Comparison of ENCODE assay signal across 16 mouse cellular contexts in genomic region chr7:44271309-44271708, GRCm38 (mm10). TPM values are rescaled to one million over a fixed set of nuclear protein-coding genes. Genes with fewer than 3 reads are reported as not detected.
DNase-seq lines count a peak whose midpoint lies in the region; ATAC-seq and TF ChIP-seq lines count a peak whose summit lies in the region.
"Had no signal": no experiment of that assay in that cellular context is flagged by ENCODE, and none has a peak within 500 bp of the region (broad histone marks: within the 10 kb centered on the region; RNA-seq: fewer than 3 reads in every experiment).

No protein-coding gene starts in this region.

- peaks cover 3% of the 10 kb centered on the region; the same call in 1 of the 2 replicates for H3K27me3 ChIP-seq in kidney, embryonic 16.5 days (ENCODE audit: insufficient read depth, low read length)
- peaks cover 28% of the 10 kb centered on the region for H3K27me3 ChIP-seq in CH12.LX (replicated peaks)
- no peaks in the 10 kb centered on the region for H3K27me3 ChIP-seq in MEL (ENCODE audit: control insufficient read depth in 1 of 2, insufficient read depth in 2 of 2, low read length in 2 of 2)
- peaks cover 4% of the 10 kb centered on the region; the same call in 1 of the 2 replicates for H3K27me3 ChIP-seq in midbrain, embryonic 15.5 days (replicated peaks)

- no peak overlapping the region for H3K9ac ChIP-seq in kidney, embryonic 16.5 days (replicated peaks; ENCODE audit: low read length)
- no peak overlapping the region for H3K9ac ChIP-seq in CH12.LX (ENCODE audit: insufficient read depth, low read depth)
- no peak overlapping the region for H3K9ac ChIP-seq in MEL (ENCODE audit: control insufficient read depth, low read depth, low read length, poor library complexity, severe bottlenecking)
- no peak overlapping the region for H3K9ac ChIP-seq in midbrain, embryonic 15.5 days
- H3K9ac ChIP-seq: liver, embryonic 14.5 days had no signal

- intact Hi-C loops in left cerebral cortex, adult 2 months (cut with DNase I): no loop called here

- in situ Hi-C loops in CH12.LX (cut with MboI; ENCODE audit: low pct_ligation_motif_present, low pct_unique_long_range_greater_than_20kb, low sequenced_read_pairs): no loop called here

- no peak overlapping the region for H3K4me2 ChIP-seq in kidney, embryonic 16.5 days (replicated peaks; ENCODE audit: low read depth, low read length)
- H3K4me2 ChIP-seq in CH12.LX (ENCODE audit: insufficient read depth, low read depth, poor library complexity, severe bottlenecking): no peak overlapping the region
- no peak overlapping the region for H3K4me2 ChIP-seq in midbrain, embryonic 15.5 days

- H3K27ac ChIP-seq in kidney, embryonic 16.5 days (ENCODE audit: low read length): no peak overlapping the region
- no peak overlapping the region for H3K27ac ChIP-seq in CH12.LX (ENCODE audit: insufficient read depth, low read depth)
- H3K27ac ChIP-seq in MEL (ENCODE audit: control insufficient read depth, low read depth, low read length): no peak overlapping the region
- H3K27ac ChIP-seq in midbrain, embryonic 15.5 days: no peak overlapping the region
- H3K27ac ChIP-seq in left cerebral cortex, adult 2 months: no peak overlapping the region
- H3K27ac ChIP-seq: liver, embryonic 14.5 days had no signal

- H3K4me1 ChIP-seq in kidney, embryonic 16.5 days (ENCODE audit: insufficient read depth, low read length): no peaks in the 10 kb centered on the region
- H3K4me1 ChIP-seq in CH12.LX (ENCODE audit: control insufficient read depth in 1 of 2, insufficient read depth in 2 of 2) (no peaks in the 10 kb centered on the region; a peak in 1 of 4 replicates), MEL (ENCODE audit: control insufficient read depth in 1 of 2, insufficient read depth in 2 of 2, low read length in 2 of 2) (no peaks in the 10 kb centered on the region)
- H3K4me1 ChIP-seq in midbrain, embryonic 15.5 days: no peaks in the 10 kb centered on the region
- H3K4me1 ChIP-seq: megakaryocyte, embryonic 14.5 days had no signal

- ATAC-seq in kidney, embryonic 16.5 days (ENCODE audit: low FRiP score, low TSS enrichment): no peak
- ATAC-seq in midbrain, embryonic 15.5 days (replicated peaks): peak; percentile 68

- DNase-seq in kidney, adult 9 months: peak; percentile 24
- DNase-seq in CH12.LX (ENCODE audit: extremely low read depth) (peak; percentile 25), MEL (ENCODE audit: low read depth, low spot score) (peak; percentile 69)
- no peak for DNase-seq in layer of hippocampus, postnatal 14 days (ENCODE audit: low spot score in 2 of 2)
- DNase-seq in cerebellum, adult 11-12 months: no peak
- no peak for DNase-seq in left cerebral cortex, adult 2 months (ENCODE audit: extremely low spot score in 1 of 2, low spot score in 2 of 2)
- DNase-seq: gastrocnemius, postnatal 25 days; heart, postnatal 4 days; kidney, postnatal 25 days had no signal

- TF ChIP-seq CTCF in CH12.LX (conservative IDR thresholded peaks at IDR 0.05 in 1 of 2, IDR thresholded peaks at IDR 0.05 in 1 of 2; ENCODE audit: low read depth in 2 of 2, low read length in 2 of 2) (no peak), MEL (IDR thresholded peaks at IDR 0.05 in 2 of 3, conservative IDR thresholded peaks at IDR 0.05 in 1 of 3; ENCODE audit: control insufficient read depth in 1 of 3, insufficient read depth in 1 of 3, low read depth in 2 of 3, low read length in 3 of 3, poor library complexity in 1 of 3, severe bottlenecking in 1 of 3) (no peak)
- no peak for TF ChIP-seq CTCF in left cerebral cortex, adult 2 months (IDR thresholded peaks at IDR 0.05)

- H3K4me3 ChIP-seq in kidney, embryonic 16.5 days (ENCODE audit: low read length): no peak overlapping the region
- H3K4me3 ChIP-seq in CH12.LX (replicated peaks in 1 of 3; ENCODE audit: low read depth in 2 of 3, low read length in 2 of 3, poor library complexity in 1 of 3) (no peak overlapping the region), MEL (ENCODE audit: control insufficient read depth in 1 of 2, insufficient read depth in 1 of 2, low read depth in 2 of 2, low read length in 2 of 2) (no peak overlapping the region)
- H3K4me3 ChIP-seq in midbrain, embryonic 15.5 days: no peak overlapping the region
- no peak overlapping the region for H3K4me3 ChIP-seq in left cerebral cortex, adult 2 months
- H3K4me3 ChIP-seq: megakaryocyte, embryonic 14.5 days had no signal

- no peaks in the 10 kb centered on the region for H3K36me3 ChIP-seq in kidney, embryonic 16.5 days (ENCODE audit: insufficient read depth, low read length)
- H3K36me3 ChIP-seq in CH12.LX (replicated peaks in 1 of 2; ENCODE audit: control insufficient read depth in 1 of 2, insufficient read depth in 1 of 2, low read length in 1 of 2) (no peaks in the 10 kb centered on the region), MEL (ENCODE audit: control insufficient read depth in 1 of 2, insufficient read depth in 2 of 2, low read length in 2 of 2) (no peaks in the 10 kb centered on the region)
- no peaks in the 10 kb centered on the region for H3K36me3 ChIP-seq in midbrain, embryonic 15.5 days (replicated peaks)

- H3K9me3 ChIP-seq in kidney, embryonic 16.5 days (ENCODE audit: low read length): no peaks in the 10 kb centered on the region
- H3K9me3 ChIP-seq in CH12.LX (replicated peaks; ENCODE audit: low read length): no peaks in the 10 kb centered on the region
- H3K9me3 ChIP-seq in MEL (replicated peaks; ENCODE audit: insufficient read depth, low read length): no peaks in the 10 kb centered on the region
- no peaks in the 10 kb centered on the region for H3K9me3 ChIP-seq in midbrain, embryonic 15.5 days

- TF ChIP-seq EP300 in CH12.LX (IDR thresholded peaks at IDR 0.05; ENCODE audit: low read length) (no peak), MEL (IDR thresholded peaks at IDR 0.05; ENCODE audit: low read depth in 1 of 2, low read length in 2 of 2) (no peak)

- WGBS in kidney, embryonic 16.5 days: 78% methylated on average over 2 of the region's 2 CpGs
- 72% methylated on average over 2 of the region's 2 CpGs for WGBS in midbrain, embryonic 15.5 days

- dilution Hi-C loops in CH12.LX (cut with MboI; ENCODE audit: extremely low pct_ligation_motif_present, extremely low pct_unique_long_range_greater_than_20kb, low sequenced_read_pairs): no loop called here

- TF ChIP-seq RAD21 in CH12.LX (IDR thresholded peaks at IDR 0.05; ENCODE audit: low read depth, low read length): no peak
- TF ChIP-seq RAD21 in MEL (IDR thresholded peaks at IDR 0.05; ENCODE audit: low read depth, low read length): no peak

- H3K79me2 ChIP-seq in CH12.LX (replicated peaks; ENCODE audit: control insufficient read depth, extremely low read depth, insufficient read depth, poor library complexity, severe bottlenecking) (no peaks in the 10 kb centered on the region), MEL (ENCODE audit: control insufficient read depth, insufficient read depth, low read length, poor library complexity) (no peaks in the 10 kb centered on the region)

- TF ChIP-seq POLR2A in CH12.LX (IDR thresholded peaks at IDR 0.05; ENCODE audit: low read depth, low read length): no peak
- TF ChIP-seq POLR2A in MEL (IDR thresholded peaks at IDR 0.05; ENCODE audit: control insufficient read depth in 1 of 2, insufficient read depth in 1 of 2, low read depth in 1 of 2, low read length in 2 of 2, poor library complexity in 1 of 2): no peak

RNA-seq across cellular contexts. Expression of gene Gm15517, which starts 10.1 kb away (rescaled TPM):
- not detected in 2 replicates for polyA plus RNA-seq in kidney, embryonic 16.5 days (2015; fragmentation: Nextera tagmentation; extraction: Ambion mirVana)
- total RNA-seq in CH12.LX (2012; rRNA removed) (not detected in 2 replicates), CH12.LX (2014; rRNA removed) (not detected in 2 replicates), MEL (2012; rRNA removed) (not detected in 2 replicates)
- polyA plus RNA-seq in CH12.LX (2012; ENCODE audit: insufficient read length, low read depth) (not detected in 2 replicates), MEL (2012; ENCODE audit: insufficient read depth in 1 of 2, insufficient read length in 2 of 2, low read depth in 1 of 2, low replicate concordance in 2 of 2, missing spikeins in 1 of 2) (not detected)
- not detected in 2 replicates for polyA plus RNA-seq in midbrain, embryonic 15.5 days (2015; fragmentation: Nextera tagmentation; extraction: Ambion mirVana)
- not detected for total RNA-seq in layer of hippocampus, postnatal 14 days (2021)
- total RNA-seq in left cerebral cortex, adult 2 months (2021): not detected
- total RNA-seq: common myeloid progenitor, adult 5-6 weeks; gastrocnemius, postnatal 25 days; heart, postnatal 4 days; left cerebral cortex, adult 8-10 months had no signal
- polyA plus RNA-seq: liver, embryonic 14.5 days; small intestine, adult 2 months had no signal

RNA-seq across cellular contexts. Expression of gene Acp4, which starts 14.1 kb away (rescaled TPM):
- not detected in 2 replicates for polyA plus RNA-seq in kidney, embryonic 16.5 days (2015; fragmentation: Nextera tagmentation; extraction: Ambion mirVana)
- total RNA-seq in CH12.LX (2012; rRNA removed) (0.08 TPM in 1 of 2 replicates, not detected in the other), CH12.LX (2014; rRNA removed) (not detected in 2 replicates), MEL (2012; rRNA removed) (0.10 and 0.12 TPM in 2 replicates)
- polyA plus RNA-seq in CH12.LX (2012; ENCODE audit: insufficient read length, low read depth) (0.33 and 0.57 TPM in 2 replicates), MEL (2012; ENCODE audit: insufficient read depth in 1 of 2, insufficient read length in 2 of 2, low read depth in 1 of 2, low replicate concordance in 2 of 2, missing spikeins in 1 of 2) (under 1 TPM in 1 of 2 experiments, not detected in 1; 0.14 TPM)
- 0.21 TPM in 1 of 2 replicates, not detected in the other for polyA plus RNA-seq in midbrain, embryonic 15.5 days (2015; fragmentation: Nextera tagmentation; extraction: Ambion mirVana)
- total RNA-seq in layer of hippocampus, postnatal 14 days (2021): not detected
- not detected for total RNA-seq in left cerebral cortex, adult 2 months (2021)
- total RNA-seq: common myeloid progenitor, adult 5-6 weeks; gastrocnemius, postnatal 25 days; heart, postnatal 4 days had no signal
- polyA plus RNA-seq: liver, embryonic 14.5 days; small intestine, adult 2 months had no signal

RNA-seq across cellular contexts. Expression of gene 2410002F23Rik, which starts 24.8 kb away (rescaled TPM):
- 178 and 180 TPM in 2 replicates for polyA plus RNA-seq in kidney, embryonic 16.5 days (2015; fragmentation: Nextera tagmentation; extraction: Ambion mirVana)
- total RNA-seq in CH12.LX (2012; rRNA removed) (44.4 and 64.0 TPM in 2 replicates), CH12.LX (2014; rRNA removed) (67.0 and 69.6 TPM in 2 replicates), MEL (2012; rRNA removed) (89.1 and 148 TPM in 2 replicates)
- polyA plus RNA-seq in CH12.LX (2012; ENCODE audit: insufficient read length, low read depth) (91.0 and 96.1 TPM in 2 replicates), MEL (2012; ENCODE audit: insufficient read depth in 1 of 2, insufficient read length in 2 of 2, low read depth in 1 of 2, low replicate concordance in 2 of 2, missing spikeins in 1 of 2) (100 to 1,000 TPM; 174 to 841 TPM)
- 232 and 240 TPM in 2 replicates for polyA plus RNA-seq in midbrain, embryonic 15.5 days (2015; fragmentation: Nextera tagmentation; extraction: Ambion mirVana)
- 100 to 1,000 TPM in 1 of 2 experiments, 10 to 100 TPM in 1; 83.1 to 105 TPM for total RNA-seq in layer of hippocampus, postnatal 14 days (2021)
- total RNA-seq in left cerebral cortex, adult 2 months (2021): 10 to 100 TPM; 70.1 to 80.9 TPM

RNA-seq across cellular contexts. Expression of gene 1700028J19Rik, which starts 24.8 kb away (rescaled TPM):
- polyA plus RNA-seq in kidney, embryonic 16.5 days (2015; fragmentation: Nextera tagmentation; extraction: Ambion mirVana): 1.9 and 2.0 TPM in 2 replicates
- total RNA-seq in CH12.LX (2012; rRNA removed) (0.25 and 0.38 TPM in 2 replicates), CH12.LX (2014; rRNA removed) (0.36 and 0.44 TPM in 2 replicates), MEL (2012; rRNA removed) (0.46 and 0.62 TPM in 2 replicates)
- polyA plus RNA-seq in CH12.LX (2012; ENCODE audit: insufficient read length, low read depth) (0.60 and 0.86 TPM in 2 replicates), MEL (2012; ENCODE audit: insufficient read depth in 1 of 2, insufficient read length in 2 of 2, low read depth in 1 of 2, low replicate concordance in 2 of 2, missing spikeins in 1 of 2) (1 to 10 TPM in 1 of 2 experiments, not detected in 1; 1.2 TPM)
- 1.4 and 1.7 TPM in 2 replicates for polyA plus RNA-seq in midbrain, embryonic 15.5 days (2015; fragmentation: Nextera tagmentation; extraction: Ambion mirVana)
- 1 to 10 TPM; 1.4 to 1.5 TPM for total RNA-seq in layer of hippocampus, postnatal 14 days (2021)
- 1 to 10 TPM; 1.2 to 1.3 TPM for total RNA-seq in left cerebral cortex, adult 2 months (2021)

RNA-seq across cellular contexts. Expression of gene Gm36864, which starts 35.3 kb away (rescaled TPM):
- polyA plus RNA-seq in kidney, embryonic 16.5 days (2015; fragmentation: Nextera tagmentation; extraction: Ambion mirVana): 0.26 TPM in 1 of 2 replicates, not detected in the other
- total RNA-seq in CH12.LX (2012; rRNA removed): not detected in 2 replicates
- not detected in 2 replicates for total RNA-seq in CH12.LX (2014; rRNA removed)
- 0.16 TPM in 1 of 2 replicates, not detected in the other for polyA plus RNA-seq in CH12.LX (2012; ENCODE audit: insufficient read length, low read depth)
- not detected in 2 replicates for total RNA-seq in MEL (2012; rRNA removed)
- under 1 TPM in 1 of 2 experiments, not detected in 1; 0.08 TPM for polyA plus RNA-seq in MEL (2012; ENCODE audit: insufficient read depth in 1 of 2, insufficient read length in 2 of 2, low read depth in 1 of 2, low replicate concordance in 2 of 2, missing spikeins in 1 of 2)
- polyA plus RNA-seq in midbrain, embryonic 15.5 days (2015; fragmentation: Nextera tagmentation; extraction: Ambion mirVana): not detected in 2 replicates
- not detected for total RNA-seq in layer of hippocampus, postnatal 14 days (2021)
- not detected for total RNA-seq in left cerebral cortex, adult 2 months (2021)
- total RNA-seq: common myeloid progenitor, adult 5-6 weeks; gastrocnemius, postnatal 25 days; heart, postnatal 4 days; left cerebral cortex, adult 8-10 months had no signal
- polyA plus RNA-seq: liver, embryonic 14.5 days; small intestine, adult 2 months had no signal

Comparison
In these comparisons a context has a peak if more than half of its experiments do, and no peak if none do; other contexts are left out.
1. DNase-seq: peak in kidney, adult 9 months (single experiment), CH12.LX (single experiment) and MEL (single experiment); none in layer of hippocampus, postnatal 14 days (0 of 2), cerebellum, adult 11-12 months (single experiment) and left cerebral cortex, adult 2 months (0 of 2).